Mouse (Mus musculus) ovary, postnatal 14 days (tissue): Measurements from ENCODE around the gene Olfr881.

Experiments
- DNase-seq: peaks from one replicate; pipeline ENCODE4 v3.0.0; 2022; ENCODE audit warnings: low spot score

Olfr881 gene

DNA sequence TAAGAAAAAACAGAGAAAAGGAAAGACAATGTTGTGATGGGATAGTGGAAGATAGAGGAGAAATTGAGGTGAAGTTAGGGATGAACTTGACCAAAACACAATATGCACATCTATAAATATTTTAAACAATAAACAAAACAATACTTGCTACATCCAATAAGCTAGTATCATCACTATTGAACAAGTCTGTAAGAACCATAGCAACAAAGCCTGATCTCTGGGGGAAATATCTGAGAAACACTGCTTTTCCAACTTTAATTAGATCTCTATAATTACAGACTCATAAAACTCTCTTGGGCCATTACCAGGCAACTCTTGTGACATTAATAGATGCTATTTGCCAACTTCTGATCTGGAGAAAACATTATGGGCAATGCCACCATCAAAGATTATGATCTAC, at the start of gene Olfr881:
Gene Olfr881, plus strand, starts transcription at position 301 of the 400 bp plus-strand sequence.
- DNase-seq = no peak

DNA sequence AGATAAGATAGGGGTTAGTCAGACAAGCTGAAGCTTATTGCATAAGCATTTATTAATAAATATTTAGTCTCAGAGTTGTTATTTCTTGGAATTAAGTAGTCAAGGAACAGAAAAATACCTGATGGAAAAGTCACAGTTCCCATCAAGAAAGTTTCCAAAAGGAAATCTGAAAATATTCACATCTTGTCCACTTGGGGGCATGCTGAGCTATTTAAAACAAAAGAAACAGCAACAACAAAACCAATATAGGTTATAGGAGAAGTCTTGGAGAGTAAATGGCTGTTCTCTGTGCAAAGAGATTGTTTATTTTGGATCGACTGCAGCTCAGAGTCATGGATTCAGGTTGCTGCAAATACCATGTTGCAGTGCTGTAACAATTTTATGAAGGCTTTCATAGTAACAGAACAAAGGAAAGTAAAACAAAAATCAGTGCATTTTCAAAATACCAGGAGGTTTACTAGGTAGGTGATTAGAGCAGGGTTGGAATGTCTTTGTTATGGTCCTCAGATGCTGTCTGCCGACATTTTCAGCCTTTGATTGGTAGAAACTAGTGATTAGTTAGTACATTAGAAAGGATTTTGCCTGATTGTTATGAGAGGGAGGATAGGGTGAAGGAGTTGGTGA, 7.1 kb downstream of the Olfr881 start:
- DNase-seq = no peak

DNA sequence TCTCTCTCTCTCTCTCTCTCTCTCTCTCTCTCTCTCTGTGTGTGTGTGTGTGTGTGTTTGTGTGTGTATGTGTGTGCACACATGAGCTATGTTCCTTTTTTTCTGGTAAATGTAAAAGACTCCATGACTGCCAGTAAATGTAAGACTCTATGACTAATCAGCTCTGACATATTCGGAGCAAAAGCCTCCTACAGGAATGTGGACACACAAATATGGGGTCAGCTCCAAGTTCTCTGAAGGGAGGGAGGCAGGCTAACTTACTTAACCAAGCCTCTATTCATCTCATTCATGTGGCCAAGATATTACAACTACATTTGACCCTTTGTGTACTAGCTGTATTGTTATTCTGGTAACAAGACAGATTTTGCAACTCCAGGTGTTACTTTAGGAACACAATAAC, 8.4 kb downstream of the Olfr881 start:
- no peak for DNase-seq

DNA sequence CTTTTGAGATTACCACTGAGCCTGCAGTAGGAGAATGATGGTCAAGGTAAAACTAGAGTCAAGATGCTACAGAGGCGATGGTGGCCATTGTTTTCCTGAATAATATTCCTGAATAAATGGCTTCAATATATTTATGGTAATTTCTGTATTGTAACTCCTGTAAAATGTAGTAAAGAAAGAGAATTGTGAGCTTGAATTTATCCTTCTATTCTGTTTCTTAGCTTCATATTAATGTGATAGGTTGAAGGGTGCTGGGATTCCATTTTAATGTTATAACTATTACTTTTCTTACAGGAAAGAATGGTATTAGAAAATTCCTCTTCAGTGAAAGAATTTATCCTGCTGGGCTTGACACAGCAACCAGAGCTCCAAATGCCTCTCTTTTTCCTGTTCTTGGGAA, 33.9 kb downstream of the Olfr881 start, which contains the start of gene Olfr883:
Gene Olfr883, plus strand, starts transcription at position 301 of the 400 bp plus-strand sequence.
- no peak for DNase-seq
